Mouse (Mus musculus) bone marrow macrophage, adult 2 months (primary cell): Measurements from ENCODE around the gene Mul1.

ENCODE experiments used
- CTCF ChIP-seq: IDR thresholded peaks from 2 replicates; pipeline ENCODE4 v1.5.1; 2012; ENCODE audit warnings: low read depth, mild to moderate bottlenecking, low read length, moderate library complexity
- POLR2A ChIP-seq: IDR thresholded peaks from 2 replicates; pipeline ENCODE4 v1.6.1; 2012; ENCODE audit warnings: mild to moderate bottlenecking, low read depth, low read length, borderline replicate concordance

GRCm38 (mm10) chr4:138417882-138418281, 16.6 kb upstream of the Mul1 start:
- TF ChIP-seq CTCF (no peak), POLR2A (no peak)
